Mouse (Mus musculus): ENCODE measurements around the gene Npas3.

The Npas3 gene

DNA sequence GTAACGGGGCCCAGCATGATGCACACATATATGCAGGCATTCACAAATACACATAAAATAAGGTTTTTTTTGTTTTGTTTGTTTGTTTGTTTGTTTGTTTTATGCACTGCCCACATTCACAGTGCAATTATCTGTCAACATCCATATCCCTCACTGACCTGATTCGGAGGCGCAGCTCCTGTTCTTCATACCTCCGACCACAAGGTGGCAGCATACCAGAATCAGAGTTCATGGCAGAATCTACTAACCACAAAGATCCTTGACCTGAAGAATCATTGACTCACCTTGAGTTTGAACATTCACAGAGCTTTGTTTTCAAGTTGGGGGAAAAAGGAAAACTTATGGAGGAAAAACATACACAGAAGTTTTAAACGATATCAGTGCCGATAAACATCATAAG lies 743.9 kb downstream of the Npas3 start:
- DNase-seq (ENCODE audit: low spot score) = no peak

DNA sequence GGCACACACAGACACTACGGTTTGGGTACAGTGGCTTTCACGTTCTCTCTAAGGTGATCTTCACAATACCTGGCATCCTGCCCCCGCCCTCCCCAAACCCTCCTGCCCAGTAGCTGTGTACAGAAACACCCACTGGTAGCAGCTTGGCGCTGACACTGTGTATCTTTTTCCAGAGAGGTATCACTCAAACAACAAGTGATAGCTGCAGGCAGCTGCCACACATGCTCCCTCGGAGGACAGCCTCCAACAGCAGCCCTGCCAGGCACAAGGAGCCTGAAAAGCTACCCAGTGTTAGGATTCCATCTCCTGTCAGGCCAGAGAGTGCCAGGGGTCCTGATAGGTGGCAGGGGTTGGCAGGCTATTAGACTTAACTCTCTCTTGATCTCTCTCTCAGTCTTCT lies 747.2 kb downstream of the Npas3 start:
- no peak for DNase-seq (ENCODE audit: low spot score)

DNA sequence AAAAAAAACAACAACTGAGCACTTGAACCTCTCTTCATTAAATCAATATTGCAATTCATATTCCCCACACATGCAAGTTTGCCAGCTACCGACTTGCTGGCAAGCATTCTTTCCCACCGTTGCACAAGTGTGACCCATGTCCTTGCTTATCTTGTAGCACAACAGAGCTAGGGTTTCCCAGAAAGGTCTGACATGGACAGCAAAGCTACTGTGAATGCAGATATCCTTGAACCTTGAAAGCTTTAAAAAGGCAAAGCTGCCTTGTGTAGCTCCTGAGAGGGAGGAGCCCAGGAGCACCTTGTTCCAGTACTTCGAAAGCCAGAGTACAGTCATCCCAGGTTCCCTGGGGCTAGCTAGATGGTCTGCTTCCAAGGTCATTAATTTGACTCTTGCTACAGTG lies 748.7 kb downstream of the Npas3 start:
- no peak for DNase-seq (ENCODE audit: low spot score)

DNA sequence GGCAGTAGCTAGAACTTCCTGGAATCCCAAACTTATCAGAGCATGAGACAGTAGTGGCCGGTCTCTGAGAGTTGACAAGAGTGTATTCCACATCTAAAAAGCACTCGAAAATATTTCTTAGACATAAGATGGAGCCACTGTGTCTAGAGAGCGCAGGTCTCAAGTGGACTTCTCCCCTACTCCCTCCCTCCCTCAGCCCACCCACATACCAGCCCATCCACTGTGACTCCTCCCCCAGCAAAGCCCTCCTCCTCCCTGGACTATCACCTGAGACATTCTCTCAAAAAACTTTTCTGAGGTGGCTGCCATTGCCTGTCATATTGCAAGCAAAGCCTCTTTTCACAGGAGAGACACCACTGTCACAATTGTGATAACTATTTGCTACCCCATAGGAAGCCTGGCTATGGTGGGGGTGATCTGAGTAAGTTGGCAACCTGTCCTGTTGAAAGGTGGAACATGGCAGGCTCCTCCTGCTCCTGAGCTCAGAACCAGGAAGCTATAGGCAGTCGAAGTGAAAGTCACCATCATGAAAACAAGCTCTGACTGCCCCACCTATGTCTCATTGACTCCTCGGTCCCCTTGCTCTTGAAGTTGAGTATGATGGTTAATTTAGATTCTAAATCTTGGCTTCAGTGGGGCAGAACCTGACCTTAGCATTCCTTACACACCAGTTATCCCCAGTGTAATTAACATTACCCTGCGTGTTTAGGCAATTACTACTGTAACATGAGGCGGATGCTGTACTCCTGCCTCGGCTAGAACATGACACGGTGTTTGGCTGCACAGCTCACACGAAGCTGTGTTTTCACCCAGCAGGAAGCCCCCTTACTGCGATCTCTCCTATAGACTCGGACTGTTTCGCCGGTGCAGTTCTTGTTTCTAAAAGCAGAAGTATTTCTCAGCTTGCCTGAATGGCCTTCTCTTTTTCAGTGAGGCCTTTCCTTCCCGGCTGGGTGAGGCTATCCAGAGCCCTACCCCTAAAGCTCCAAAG lies 751.5 kb downstream of the Npas3 start:
- no peak for DNase-seq (ENCODE audit: low spot score)

DNA sequence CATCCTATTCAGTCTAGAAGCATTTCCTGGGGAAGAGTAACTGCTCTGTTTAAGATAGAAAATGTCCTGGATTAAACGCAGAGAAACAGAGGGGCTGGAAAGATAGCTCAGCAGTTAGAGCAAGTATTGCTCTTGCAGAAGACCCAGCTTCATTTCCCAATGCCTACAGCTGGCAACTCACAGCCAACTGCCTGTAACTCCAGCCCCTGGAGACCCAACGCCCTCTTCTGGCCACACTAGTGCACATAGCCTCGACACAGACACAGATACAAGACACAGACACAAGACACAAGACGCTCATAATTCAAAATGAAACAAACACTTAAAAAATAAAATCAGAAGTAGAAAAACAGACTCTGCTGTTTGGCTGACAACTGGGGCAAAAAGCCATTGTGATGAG lies 754.0 kb downstream of the Npas3 start:
- DNase-seq (ENCODE audit: low spot score) = no peak

DNA sequence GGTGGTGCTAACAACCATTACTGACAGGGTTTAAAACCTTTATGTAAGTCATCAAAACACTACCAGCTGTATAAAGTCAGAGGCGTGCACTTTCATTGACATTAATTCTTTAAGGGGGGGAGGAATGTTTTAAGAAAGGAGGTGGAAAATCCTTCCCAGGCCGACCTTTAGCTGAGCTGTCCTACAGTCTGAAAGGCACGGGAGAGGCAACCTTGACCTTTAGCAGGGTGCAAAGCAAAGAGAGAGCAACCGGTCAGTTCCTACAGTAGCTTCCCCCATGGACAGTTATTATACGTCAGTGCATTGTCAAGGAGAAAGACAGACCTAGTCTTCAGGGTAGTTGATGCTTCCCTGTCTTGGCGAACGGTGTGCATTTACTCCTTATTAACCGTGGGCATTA lies 756.1 kb downstream of the Npas3 start:
- DNase-seq (ENCODE audit: low spot score) = no peak

DNA sequence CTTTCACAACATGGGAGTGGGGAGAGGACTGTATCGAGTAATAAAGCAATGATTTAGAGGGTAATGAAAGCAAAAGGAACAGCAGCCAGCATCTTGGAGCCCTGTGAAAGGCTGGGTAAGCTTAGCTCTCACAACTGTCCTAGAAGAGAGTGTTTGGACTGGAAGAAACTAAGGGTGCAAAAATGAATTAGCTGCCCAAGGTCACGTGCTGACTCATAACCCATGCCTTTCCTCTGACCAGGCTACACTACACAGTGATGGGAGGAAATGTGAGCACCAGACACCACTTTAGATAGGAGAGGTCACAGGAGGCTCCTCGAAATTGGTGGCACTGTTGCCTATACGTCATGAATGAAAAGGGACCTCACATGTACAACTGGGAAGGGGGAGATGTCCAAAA lies 757.1 kb downstream of the Npas3 start:
- DNase-seq (ENCODE audit: low spot score) = no peak

DNA sequence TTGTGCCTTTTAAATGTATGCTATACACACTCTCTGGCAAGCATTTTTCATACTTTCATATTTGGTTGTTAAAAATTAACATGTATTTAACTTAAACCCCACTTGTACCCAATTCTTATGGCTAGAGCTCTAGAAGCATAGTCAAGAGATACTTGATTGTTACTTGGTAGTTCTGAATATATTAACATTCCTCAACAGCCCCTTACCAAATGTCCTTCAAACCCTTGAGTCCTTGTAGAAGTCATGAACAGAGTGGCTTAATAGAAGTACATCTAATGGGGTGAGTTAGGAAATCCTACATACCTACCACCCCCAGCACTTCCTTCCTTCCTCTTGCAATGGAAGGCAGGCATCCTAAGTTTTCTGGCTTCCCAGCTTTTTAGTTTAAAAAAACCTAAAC lies 766.8 kb downstream of the Npas3 start:
- no peak for DNase-seq (ENCODE audit: low spot score)

DNA sequence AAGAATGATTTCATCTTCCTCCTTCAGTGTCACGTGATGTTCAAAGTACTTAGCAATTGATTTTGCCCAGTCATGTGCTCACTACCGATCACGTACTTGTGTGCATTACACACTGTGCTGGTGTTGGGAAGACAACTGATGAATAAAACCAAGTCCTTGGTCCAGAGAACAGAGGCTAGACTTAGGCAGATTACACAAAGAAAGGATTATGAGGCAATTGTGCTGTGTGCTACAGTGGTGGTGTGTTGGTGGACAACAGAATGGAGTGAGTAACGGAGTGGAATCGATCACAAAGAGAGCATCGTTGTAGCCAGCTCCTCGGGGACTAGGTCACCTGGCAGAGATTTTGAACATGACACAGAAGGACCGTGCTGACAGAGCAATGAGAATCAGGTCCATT lies 769.5 kb downstream of the Npas3 start:
- no peak for DNase-seq (ENCODE audit: low spot score)

DNA sequence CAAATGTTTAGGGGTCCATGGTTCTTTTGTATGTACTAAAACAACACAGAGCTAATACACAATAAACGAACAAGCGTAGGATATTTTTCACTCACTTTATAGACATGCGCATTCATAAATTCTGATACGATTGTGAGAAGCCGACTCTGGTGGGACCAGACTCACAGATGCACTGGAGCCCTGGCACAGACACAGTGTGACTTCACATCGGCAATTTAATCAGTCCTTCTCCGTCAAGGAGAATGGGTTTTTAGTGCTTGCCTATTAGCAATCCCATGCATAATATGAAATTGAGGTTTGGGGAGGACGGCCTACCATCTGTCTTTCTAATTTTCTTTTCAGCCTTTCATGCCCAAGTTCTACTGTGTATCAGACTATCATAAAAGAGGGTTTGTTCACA lies 771.5 kb downstream of the Npas3 start:
- no peak for DNase-seq (ENCODE audit: low spot score)

DNA sequence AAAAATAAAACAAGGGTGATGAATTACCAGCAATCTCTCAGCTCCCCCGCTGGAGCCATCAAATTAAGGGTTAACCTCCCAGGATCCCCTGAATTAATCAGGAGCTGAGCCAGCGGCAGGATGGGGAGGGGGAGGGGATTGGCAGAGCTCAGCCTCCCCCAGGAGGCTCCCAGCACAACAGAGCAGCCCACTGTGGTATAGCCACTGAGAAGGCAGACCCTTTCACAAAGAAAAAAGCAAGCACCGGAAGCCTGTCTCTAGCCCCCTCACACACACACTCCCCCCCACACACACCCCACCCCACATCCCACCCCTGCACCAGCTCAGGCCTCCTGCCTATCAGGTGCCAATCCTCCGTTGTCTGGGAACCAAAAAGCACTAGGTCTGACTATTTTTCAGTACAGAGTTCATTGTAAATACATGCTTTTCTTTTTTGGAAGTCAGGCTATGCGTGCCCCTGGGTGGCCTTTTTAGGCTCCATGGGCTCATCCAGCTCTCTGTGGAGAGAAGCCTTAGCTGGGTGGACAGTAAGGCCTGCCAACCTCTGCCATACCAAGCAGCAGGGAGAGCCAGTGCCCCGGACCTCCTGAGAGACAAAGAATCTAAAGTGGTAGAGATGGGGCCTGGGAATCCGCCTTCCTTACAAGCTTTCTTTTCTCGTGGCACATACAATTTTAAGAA lies 786.3 kb downstream of the Npas3 start:
- DNase-seq (ENCODE audit: low spot score) = no peak

DNA sequence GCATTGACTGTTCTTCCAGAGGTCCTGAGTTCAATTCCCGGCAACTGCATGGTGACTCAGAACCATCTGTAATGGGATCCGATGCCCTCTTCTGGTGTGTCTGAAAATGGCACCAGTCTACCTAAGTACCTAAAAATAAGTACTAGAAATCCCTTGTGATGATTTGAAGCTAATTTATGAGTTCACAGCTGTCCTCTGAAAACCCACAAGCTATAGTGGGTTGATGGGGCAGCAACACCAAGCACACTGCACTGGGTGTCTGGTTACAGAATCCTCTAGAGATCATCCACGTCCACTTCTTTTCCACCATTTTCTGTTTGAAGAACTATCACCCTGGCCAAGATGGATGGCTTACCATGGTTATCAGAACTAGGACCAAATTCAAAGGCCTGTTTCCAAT lies 789.1 kb downstream of the Npas3 start:
- no peak for DNase-seq (ENCODE audit: low spot score)

DNA sequence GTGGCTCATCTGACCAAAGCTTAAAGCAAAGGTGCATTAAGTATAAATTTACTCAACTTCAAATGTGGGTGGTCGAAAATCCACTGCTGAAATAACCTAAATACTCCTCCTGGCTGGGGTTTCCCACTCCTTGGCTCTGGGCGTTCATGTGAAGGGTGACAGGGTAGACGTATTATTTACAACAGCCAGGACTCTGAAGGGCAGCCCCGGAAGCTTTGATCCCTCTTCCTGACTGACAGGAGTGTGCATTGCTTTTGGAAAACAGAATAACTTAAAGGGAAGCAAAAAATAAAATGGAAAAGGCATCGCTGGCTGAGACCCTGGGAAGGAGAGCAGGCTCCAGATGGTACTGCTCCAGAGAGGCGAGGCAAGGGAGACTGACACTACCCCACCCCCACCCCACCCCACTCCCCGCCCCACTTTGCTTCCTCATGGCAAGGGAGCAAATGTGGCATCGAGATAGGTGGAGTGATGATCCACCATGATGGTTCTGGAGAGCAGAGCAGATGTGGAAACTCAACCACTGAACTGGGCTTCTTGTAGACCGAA lies 794.6 kb downstream of the Npas3 start:
- no peak for DNase-seq (ENCODE audit: low spot score)

DNA sequence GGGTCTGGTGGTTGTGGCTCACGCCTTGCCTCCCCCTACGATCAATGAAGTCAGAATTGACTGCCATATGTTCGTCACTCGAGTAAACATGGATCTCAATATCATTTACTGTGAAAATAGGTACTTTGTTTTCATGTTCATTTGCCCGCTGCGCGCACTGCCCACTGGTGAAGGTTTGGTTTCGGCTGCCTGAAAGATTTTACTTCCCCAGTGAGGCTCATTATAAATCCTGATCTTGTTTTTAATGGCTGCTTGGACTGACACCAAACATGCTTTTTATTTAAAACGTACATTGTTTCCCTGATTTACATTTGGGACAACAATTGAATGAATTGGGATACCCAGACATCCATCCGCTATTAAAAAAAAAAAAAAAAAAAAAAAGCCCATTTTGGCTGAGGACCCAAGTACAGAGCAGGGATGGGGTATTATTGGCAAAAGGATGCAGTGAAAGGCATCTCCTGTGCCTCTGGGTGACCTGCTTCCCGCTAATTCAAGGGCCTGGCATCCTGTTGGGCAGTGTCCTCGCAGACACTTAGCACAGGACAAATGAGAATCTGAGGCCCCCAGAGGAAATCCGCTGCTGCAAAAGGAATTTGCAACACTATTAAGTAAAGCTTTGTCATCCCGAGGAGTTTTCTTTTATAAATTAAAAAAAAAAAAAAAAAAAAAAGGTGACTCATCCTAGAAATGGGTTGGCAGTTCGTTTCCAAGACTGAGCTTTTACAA lies 796.3 kb downstream of the Npas3 start:
- no peak for DNase-seq (ENCODE audit: low spot score)

DNA sequence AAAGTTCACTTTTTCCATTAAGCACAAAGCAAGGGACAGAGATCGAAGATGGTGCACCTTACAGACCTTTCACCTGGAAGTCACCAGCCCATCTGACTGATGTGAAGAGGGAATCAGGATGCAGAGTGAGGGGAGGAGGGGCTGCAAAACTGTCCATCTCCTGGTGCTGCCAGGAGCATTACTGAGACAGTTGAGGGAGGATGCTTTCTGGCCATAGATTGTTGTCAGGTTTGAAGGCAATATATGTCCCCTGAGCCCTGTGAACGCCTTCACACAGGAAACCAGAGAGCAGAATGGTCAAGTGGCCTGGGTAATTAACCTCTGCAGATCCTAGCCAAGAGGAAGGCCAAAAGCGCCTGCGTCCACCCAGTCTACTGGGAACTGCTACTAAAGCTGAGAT lies 796.9 kb downstream of the Npas3 start:
- no peak for DNase-seq (ENCODE audit: low spot score)

DNA sequence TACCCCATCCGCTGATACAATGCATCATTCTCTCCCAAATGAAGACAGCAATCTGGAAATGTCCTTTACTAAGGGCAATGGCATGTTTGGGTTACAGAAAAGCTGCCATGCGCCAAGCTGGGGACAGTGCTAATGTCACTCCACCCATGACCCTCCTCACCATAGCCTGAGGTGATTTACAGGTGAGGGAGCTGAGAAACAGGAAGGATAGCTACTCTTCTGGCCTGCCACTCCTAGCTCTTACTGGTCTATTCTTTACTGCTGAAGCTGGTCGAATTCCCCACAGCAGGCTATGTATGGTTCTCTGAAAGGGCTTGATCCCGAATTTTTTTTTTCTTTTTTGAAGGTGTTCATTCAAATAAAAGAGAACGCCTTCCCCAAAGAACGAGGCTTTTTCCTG lies 798.3 kb downstream of the Npas3 start:
- DNase-seq (ENCODE audit: low spot score) = no peak

DNA sequence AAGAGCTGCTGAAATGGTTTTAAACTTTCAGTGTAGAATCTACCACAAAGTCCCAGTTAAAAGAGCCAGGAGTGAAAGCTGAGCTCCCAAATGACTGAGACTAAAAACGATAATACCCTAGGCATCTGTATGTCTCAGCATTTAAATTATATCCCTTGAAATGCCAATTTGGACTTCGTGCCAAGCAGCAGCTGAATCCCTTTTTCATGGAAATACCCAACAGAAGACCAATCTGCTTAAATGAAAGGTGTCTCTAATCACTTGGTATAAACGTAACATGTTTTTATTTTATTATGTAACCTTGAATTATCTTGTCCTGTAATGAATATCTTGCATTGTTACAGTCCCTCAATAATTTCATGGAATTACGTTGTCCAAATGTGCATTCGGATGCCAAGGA lies 799.6 kb downstream of the Npas3 start:
- DNase-seq (ENCODE audit: low spot score) = no peak

DNA sequence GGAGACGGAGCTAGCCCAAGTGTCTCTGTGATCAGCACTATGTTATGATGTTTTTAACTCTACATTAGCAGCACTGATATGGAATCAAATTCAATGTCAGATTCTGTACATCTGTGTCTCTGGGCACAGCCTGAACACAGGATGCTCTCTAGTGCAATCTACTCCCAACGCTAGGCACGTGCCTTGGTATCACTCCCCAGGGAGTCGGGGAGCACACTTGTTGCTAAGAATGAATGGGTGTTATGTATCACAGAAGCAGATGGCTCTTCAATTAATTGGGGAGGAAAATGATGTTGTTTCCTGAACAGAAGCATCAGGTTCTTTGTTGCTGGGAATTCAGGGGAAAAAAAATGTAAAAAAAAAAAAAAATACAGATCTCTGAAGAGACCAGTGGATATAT lies 801.4 kb downstream of the Npas3 start:
- DNase-seq (ENCODE audit: low spot score) = no peak

DNA sequence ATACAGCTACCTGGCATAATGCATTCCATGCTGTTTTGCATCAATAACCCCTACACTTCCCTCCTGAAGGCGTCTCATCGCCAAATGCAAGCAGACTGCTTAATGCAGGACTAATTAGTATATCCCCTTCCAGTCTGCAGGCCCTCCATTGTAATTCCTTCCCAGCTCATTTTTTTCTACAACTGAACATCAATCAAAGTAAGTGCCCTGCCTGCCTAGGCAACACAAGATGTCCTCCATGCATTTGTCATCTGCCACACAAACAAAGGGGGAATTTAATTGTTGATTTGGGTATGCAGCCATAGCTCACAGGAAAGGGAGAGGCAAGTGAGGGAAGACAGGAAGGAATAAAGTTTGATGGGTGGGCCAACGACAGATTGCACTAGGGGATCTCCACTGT lies 804.5 kb downstream of the Npas3 start:
- DNase-seq (ENCODE audit: low spot score) = no peak

DNA sequence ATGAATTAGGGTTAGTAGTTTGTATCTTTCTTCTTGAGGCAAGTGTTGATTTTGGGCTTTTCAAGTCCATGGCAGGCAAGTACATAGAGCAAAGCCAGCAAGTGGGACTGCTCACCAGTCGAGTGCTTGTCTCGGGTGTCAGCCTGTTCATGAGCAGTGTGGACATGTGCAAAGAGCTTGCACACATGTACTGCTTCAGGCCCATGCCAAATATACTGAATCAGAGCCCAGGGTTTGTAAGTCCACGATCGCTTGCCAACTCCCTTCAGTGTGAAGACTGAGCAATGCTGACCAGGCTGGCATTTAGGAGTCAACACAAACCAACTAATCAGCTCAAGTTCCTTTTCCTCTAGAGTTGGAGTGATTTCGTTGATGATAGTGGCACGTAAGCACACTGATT lies 805.1 kb downstream of the Npas3 start:
- no peak for DNase-seq (ENCODE audit: low spot score)

DNA sequence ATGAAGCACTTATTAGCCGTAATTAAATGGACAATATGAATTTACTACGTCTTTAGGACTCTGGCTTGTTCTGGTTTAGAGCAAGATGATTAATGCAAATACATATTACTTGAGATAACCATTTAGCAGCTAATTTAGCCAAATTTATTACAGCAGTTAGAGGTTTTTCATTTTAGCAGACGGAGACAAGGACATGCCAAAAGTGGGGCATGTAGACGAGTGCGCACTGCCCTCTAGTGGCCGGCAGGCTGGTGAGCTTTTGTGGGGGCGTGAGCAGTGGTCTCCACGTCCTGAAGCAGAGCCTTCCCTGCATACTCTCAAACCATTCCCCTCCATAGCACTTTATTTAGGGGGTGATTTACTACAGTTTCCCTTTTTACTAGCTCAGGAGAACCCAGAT lies 812.3 kb downstream of the Npas3 start:
- DNase-seq (ENCODE audit: low spot score) = peak; percentile 27

DNA sequence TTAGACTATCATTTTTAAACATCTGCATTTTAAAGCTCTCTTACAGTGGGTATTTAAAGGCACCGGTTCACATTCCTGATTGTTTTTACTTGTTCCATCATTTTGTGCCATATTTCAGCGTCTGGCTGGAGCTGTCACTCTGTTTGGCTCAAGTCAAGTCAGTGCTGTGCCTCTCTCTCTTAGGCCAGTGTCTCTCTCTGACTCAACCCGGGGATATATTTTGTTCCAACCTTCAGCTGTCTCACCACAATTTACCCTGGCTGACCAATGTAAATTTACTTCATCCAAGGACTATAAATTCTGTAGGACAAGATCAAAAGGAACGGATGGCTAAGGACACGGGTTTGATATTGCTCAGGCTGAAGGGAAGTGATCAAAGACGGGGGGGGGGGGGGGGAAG lies 812.7 kb downstream of the Npas3 start:
- no peak for DNase-seq (ENCODE audit: low spot score)

DNA sequence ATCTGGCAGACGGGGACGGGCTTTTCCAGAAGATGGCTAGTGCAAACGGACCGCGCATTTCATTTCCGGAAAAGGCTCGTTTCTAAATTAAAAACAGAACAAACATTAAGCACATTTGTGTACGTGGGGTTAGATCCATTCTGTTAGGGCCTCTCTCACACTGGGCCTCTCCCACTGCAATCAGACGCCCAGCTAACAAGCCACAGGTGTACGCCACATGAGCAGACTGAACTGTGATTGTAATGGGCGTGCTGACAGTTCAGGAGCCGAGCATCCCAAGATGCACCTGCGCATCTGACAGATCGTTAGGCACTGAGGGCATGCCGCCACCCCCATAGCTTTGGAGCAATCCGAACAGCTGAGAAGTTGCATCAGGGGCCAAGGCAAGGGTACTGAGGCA lies 816.5 kb downstream of the Npas3 start:
- DNase-seq (ENCODE audit: low spot score) = no peak
